Mouse (Mus musculus) forebrain, embryonic 12.5 days (tissue): ENCODE results near the gene Mcur1. TPM values are rescaled to one million over a fixed set of nuclear protein-coding genes. Genes with fewer than 3 reads are reported as not detected.
A peak's percentile ranks its signal among the peaks of the same experiment; 100 is the strongest.

Source experiments
- ATAC-seq: fragments of 200-750 bp; cut with Nextera tagmentation; 2 replicates; pipeline ENCODE4 v1.8.0; 2017; ENCODE audit warnings: moderate TSS enrichment; ENCODE audit not compliant: low FRiP score
- H3K27ac ChIP-seq: fragments of 300-500 bp; sonication (generic); 2 replicates; pipeline ENCODE4 v1.5.1; 2016; ENCODE audit warnings: mild to moderate bottlenecking
- H3K27me3 ChIP-seq: fragments of 300-500 bp; sonication (generic); 2 replicates; pipeline ENCODE4 v1.6.1; 2016; ENCODE audit warnings: mild to moderate bottlenecking
- H3K36me3 ChIP-seq: fragments of 300-500 bp; sonication (generic); replicated peaks from 2 replicates; pipeline ENCODE4 v1.6.1; 2016; ENCODE audit warnings: mild to moderate bottlenecking
- H3K4me1 ChIP-seq: fragments of 300-500 bp; sonication (generic); 2 replicates; pipeline ENCODE4 v1.6.1; 2016
- H3K4me2 ChIP-seq: fragments of 300-500 bp; sonication (generic); 2 replicates; pipeline ENCODE4 v1.6.1; 2016; ENCODE audit warnings: mild to moderate bottlenecking, moderate library complexity
- H3K4me3 ChIP-seq: fragments of 300-500 bp; sonication (generic); replicated peaks from 2 replicates; pipeline ENCODE4 v1.5.1; 2016; ENCODE audit warnings: mild to moderate bottlenecking
- H3K9ac ChIP-seq: fragments of 300-500 bp; sonication (generic); 2 replicates; pipeline ENCODE4 v1.6.1; 2016; ENCODE audit warnings: mild to moderate bottlenecking
- H3K9me3 ChIP-seq: fragments of 300-500 bp; sonication (generic); 2 replicates; pipeline ENCODE4 v1.6.1; 2016
- WGBS: fragments of 180-500 bp; shearing (Covaris S2); methylation state at CpG from one replicate; pipeline ENCODE4 v1.1.7; 2016; 5-methylcytosine and 5-hydroxymethylcytosine counted together
- polyA plus RNA-seq: library from polyadenylated mRNA; unstranded; fragments of >200 nt; fragmentation: Nextera tagmentation; extraction: Ambion mirVana; gene quantifications from 2 replicates; pipeline ENCODE4 v1.2.1, GENCODE M21; 2016

Gene Mcur1
- 11.7 and 11.8 TPM in 2 replicates for polyA plus RNA-seq

GRCm38 (mm10) chr13:43559711-43560457 is at the start of gene Mcur1:
TSS of gene Mcur1 (minus strand) at chr13:43560191.
- Histone ChIP-seq H3K36me3 (no peaks in the 10 kb centered on the region), H3K9ac (peak within 1 kb of the TSS; percentile 80), H3K4me2 (peak within 1 kb of the TSS; percentile 96), H3K27ac (peak within 1 kb of the TSS; percentile 89), H3K4me1 (peaks cover 26% of the 10 kb centered on the region), H3K27me3 (peaks cover 11% of the 10 kb centered on the region; the same call in 1 of the 2 replicates), H3K4me3 (peak within 1 kb of the TSS; percentile 77), H3K9me3 (no peaks in the 10 kb centered on the region)
- peak; percentile 95 for ATAC-seq
- WGBS = under 1% methylated on average over 91 of the region's 100 CpGs

DNA sequence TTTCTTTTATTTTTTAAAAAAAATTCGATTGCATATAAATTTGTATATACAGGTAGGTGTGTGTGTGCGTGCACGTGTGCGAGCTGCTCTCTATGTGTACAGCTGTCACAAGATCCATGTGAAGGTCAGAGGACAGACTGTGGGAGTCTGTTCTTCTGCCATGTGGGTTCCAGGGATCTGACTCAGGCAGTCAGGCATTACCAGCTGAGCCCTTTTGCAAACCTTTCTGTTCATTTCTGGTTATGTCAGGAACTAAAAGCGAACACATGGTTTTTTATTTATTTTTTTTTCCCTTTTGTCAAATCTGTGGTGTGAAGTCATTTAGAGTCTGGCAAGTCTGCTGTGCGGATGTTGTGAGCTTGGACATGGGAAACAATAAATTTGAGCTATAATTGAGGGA is 48.9 kb upstream of the Mcur1 start:
- H3K4me3 ChIP-seq = no peak overlapping the region
- no peak overlapping the region for H3K4me2 ChIP-seq
- H3K27ac ChIP-seq = no peak overlapping the region
- no peaks in the 10 kb centered on the region for H3K4me1 ChIP-seq
- 74% methylated on average over 6 of the region's 6 CpGs for WGBS
- H3K9ac ChIP-seq = no peak overlapping the region
- H3K36me3 ChIP-seq = no peaks in the 10 kb centered on the region
- ATAC-seq = no peak
- H3K27me3 ChIP-seq = 0 out of 2 replicates have a peak, but pooled peaks cover 4% of the 10 kb centered on the region
- no peaks in the 10 kb centered on the region for H3K9me3 ChIP-seq

GRCm38 (mm10) chr13:43603042-43603441 is 43.1 kb upstream of the Mcur1 start:
- 74% methylated on average over 13 of the region's 13 CpGs for WGBS
- Histone ChIP-seq H3K36me3 (no peaks in the 10 kb centered on the region), H3K9me3 (no peaks in the 10 kb centered on the region), H3K4me3 (no peak overlapping the region), H3K4me2 (no peak overlapping the region), H3K27me3 (no peaks in the 10 kb centered on the region), H3K27ac (no peak overlapping the region), H3K4me1 (no peaks in the 10 kb centered on the region), H3K9ac (no peak overlapping the region)
- no peak for ATAC-seq

- Histone ChIP-seq H3K36me3 (no peaks in the 10 kb centered on the region), H3K9ac (no peak overlapping the region), H3K27me3 (no peaks in the 10 kb centered on the region), H3K4me2 (no peak overlapping the region), H3K9me3 (no peaks in the 10 kb centered on the region), H3K4me3 (no peak overlapping the region), H3K27ac (no peak overlapping the region), H3K4me1 (no peaks in the 10 kb centered on the region)
- 93% methylated on average over 2 of the region's 2 CpGs for WGBS
- no peak for ATAC-seq
Measured at GRCm38 (mm10) chr13:43602440-43602839, 42.4 kb upstream of the Mcur1 start.

DNA sequence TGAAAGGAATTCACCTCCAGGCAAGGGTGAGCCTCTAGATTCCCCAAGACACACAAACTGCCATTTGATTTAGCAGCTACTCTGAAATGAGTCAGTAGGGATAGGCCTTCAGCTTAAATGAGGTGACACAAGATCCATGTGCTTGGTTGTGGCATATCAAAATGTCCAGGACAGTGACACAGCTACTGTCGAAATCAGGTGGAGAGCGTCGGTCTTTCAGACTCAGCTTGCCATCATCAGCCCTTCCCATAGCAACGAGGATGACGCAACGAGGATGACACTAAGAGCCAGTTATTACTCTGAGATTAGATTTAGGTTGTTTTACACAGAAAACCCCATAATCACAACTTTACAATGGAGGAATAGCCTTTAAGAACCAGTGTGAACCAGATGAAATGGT is 41.0 kb upstream of the Mcur1 start:
- no peak overlapping the region for H3K4me3 ChIP-seq
- no peak overlapping the region for H3K27ac ChIP-seq
- H3K9ac ChIP-seq = no peak overlapping the region
- no peak for ATAC-seq
- H3K4me2 ChIP-seq = no peak overlapping the region
- no peaks in the 10 kb centered on the region for H3K4me1 ChIP-seq
- no peaks in the 10 kb centered on the region for H3K27me3 ChIP-seq
- no peaks in the 10 kb centered on the region for H3K9me3 ChIP-seq
- WGBS = 89% methylated on average over 6 of the region's 6 CpGs
- H3K36me3 ChIP-seq = no peaks in the 10 kb centered on the region

DNA sequence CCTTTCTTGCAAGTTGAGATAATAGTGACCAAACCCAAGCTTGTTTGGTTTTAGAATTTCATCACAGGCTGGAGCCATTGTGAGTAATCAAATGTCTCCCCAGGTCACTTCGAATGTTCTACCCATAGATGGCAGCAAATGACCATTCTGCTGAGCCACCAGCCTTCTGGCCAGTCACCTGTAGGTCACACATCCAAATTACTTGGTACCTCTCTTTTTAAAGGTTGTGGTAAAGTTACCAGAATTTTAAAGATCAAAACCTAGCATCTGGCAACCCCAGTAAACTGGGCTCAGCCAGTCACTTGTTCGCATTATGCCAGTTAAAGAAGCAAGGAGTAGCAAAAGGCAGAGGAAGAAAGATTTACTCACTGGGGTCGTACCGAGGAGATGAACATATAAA is 35.9 kb upstream of the Mcur1 start:
- H3K9ac ChIP-seq = no peak overlapping the region
- H3K4me1 ChIP-seq = peaks cover 8% of the 10 kb centered on the region; the same call in 1 of the 2 replicates
- H3K4me2 ChIP-seq = no peak overlapping the region
- H3K27ac ChIP-seq = no peak overlapping the region
- 67% methylated on average over 4 of the region's 4 CpGs for WGBS
- no peak for ATAC-seq
- no peak overlapping the region for H3K4me3 ChIP-seq
- H3K36me3 ChIP-seq = no peaks in the 10 kb centered on the region
- no peaks in the 10 kb centered on the region for H3K9me3 ChIP-seq
- 0 out of 2 replicates have a peak, but pooled peaks cover 5% of the 10 kb centered on the region for H3K27me3 ChIP-seq

GRCm38 (mm10) chr13:43592681-43593068 is 32.7 kb upstream of the Mcur1 start:
- no peak for ATAC-seq
- 60% methylated on average over 8 of the region's 8 CpGs for WGBS
- no peak overlapping the region for H3K4me3 ChIP-seq
- no peaks in the 10 kb centered on the region for H3K36me3 ChIP-seq
- no peak overlapping the region for H3K27ac ChIP-seq
- 0 out of 2 replicates have a peak overlapping the region, but pooled peaks have one; percentile 3 for H3K4me2 ChIP-seq
- H3K27me3 ChIP-seq = 0 out of 2 replicates have a peak, but pooled peaks cover 5% of the 10 kb centered on the region
- H3K9ac ChIP-seq = no peak overlapping the region
- peaks cover 8% of the 10 kb centered on the region; the same call in 1 of the 2 replicates for H3K4me1 ChIP-seq
- H3K9me3 ChIP-seq = no peaks in the 10 kb centered on the region

DNA sequence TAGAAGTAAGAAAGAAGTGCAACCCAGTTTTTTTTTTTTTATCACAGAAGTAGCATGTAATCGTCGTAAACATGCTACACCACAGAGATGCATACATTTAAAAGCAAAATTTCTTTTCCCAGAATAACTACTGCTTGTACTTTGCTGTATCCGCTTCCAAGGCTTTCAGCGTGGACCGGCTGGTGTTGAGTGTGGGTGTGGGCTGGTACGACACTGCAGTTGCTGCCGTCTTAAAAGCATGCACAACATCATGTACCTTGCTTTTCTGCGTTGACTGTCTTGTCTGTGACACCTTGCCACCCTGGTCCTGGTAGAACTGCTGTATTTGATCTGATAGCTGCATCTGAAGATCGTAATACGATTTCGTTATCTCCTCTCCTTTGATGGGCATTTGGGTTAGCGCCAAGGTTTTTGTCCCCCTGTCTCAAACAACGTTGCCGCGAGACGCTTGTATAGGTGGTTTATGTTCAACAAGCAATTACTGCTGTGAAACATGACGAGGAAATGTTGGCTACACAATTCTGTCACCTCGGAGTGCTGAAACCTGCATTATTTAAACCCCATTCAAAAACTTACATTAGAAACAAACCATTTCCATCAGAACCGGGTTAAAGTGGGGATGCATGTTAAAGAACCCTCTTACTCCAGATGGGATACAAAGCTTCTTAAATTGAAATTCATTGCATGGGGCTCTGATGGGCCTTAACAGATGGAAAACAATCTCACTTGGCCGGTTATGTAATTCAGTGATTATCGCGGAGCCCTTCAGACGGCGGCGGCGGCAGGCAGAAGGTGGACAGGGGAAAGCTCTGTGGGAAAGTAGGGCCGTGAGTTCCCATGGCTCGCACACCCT is 32.1 kb upstream of the Mcur1 start:
- no peak for ATAC-seq
- no peak overlapping the region for H3K27ac ChIP-seq
- H3K36me3 ChIP-seq = no peaks in the 10 kb centered on the region
- H3K4me1 ChIP-seq = peaks cover 8% of the 10 kb centered on the region; the same call in 1 of the 2 replicates
- no peak overlapping the region for H3K4me3 ChIP-seq
- 0 out of 2 replicates have a peak, but pooled peaks cover 5% of the 10 kb centered on the region for H3K27me3 ChIP-seq
- H3K4me2 ChIP-seq = peak overlapping the region; percentile 3; the same call in 1 of the 2 replicates
- H3K9me3 ChIP-seq = no peaks in the 10 kb centered on the region
- no peak overlapping the region for H3K9ac ChIP-seq
- 51% methylated on average over 28 of the region's 28 CpGs for WGBS

- no peak overlapping the region for H3K4me3 ChIP-seq
- H3K9me3 ChIP-seq = no peaks in the 10 kb centered on the region
- H3K4me1 ChIP-seq = peaks cover 11% of the 10 kb centered on the region
- no peak overlapping the region for H3K9ac ChIP-seq
- no peak overlapping the region for H3K4me2 ChIP-seq
- no peak overlapping the region for H3K27ac ChIP-seq
- no peaks in the 10 kb centered on the region for H3K36me3 ChIP-seq
- no peak for ATAC-seq
- 84% methylated on average over 14 of the region's 14 CpGs for WGBS
- no peaks in the 10 kb centered on the region for H3K27me3 ChIP-seq
Measured at GRCm38 (mm10) chr13:43587844-43588840, 28.2 kb upstream of the Mcur1 start.

DNA sequence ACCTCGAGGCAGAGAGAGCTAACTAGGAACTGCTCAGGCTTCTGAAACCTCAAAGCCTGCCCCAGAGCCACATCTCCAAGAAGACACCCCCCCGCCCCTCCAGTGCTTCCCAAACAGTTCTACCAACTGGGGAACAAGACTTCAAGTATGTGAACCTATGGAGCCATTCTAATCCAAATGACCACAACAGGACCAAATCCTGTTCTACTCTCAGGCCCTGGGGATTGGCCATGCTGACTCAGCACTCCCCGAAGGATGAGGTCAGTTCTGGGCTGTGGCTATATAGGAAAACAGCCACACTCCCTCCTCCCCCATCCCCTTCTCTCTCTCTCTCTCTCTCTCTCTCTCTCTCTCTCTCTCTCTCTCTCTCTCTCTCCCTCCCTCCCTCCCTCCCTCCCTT is 27.0 kb upstream of the Mcur1 start:
- peaks cover 10% of the 10 kb centered on the region for H3K4me1 ChIP-seq
- H3K27ac ChIP-seq = no peak overlapping the region
- no peak for ATAC-seq

DNA sequence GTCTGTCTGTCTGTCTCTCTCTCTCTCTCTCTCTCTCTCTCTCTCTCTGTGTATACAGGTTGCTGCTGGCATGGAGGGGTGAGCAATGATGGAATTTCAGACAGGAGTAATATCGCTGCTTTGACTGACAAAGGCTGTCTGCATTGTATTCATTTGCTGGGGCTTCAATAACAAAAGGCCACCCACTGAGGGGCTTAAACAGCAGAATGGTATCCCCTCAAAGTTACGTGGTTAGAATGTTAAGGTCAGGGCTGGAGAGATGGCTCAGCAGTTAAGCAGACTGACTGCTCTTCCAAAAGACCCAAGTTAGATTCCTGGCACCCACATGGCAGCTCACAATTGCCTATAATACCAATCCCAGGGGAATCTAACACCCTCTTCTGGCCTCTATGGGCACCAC is 25.3 kb upstream of the Mcur1 start:
- ATAC-seq = no peak
- H3K4me3 ChIP-seq = no peak overlapping the region
- H3K9me3 ChIP-seq = no peaks in the 10 kb centered on the region
- no peak overlapping the region for H3K9ac ChIP-seq
- H3K27ac ChIP-seq = no peak overlapping the region
- peaks cover 9% of the 10 kb centered on the region for H3K4me1 ChIP-seq
- no peaks in the 10 kb centered on the region for H3K36me3 ChIP-seq
- WGBS = 30% methylated on average over 2 of the region's 2 CpGs
- no peaks in the 10 kb centered on the region for H3K27me3 ChIP-seq
- H3K4me2 ChIP-seq = no peak overlapping the region

More for the DNA sequence above, 27.0 kb upstream of the Mcur1 start:
- Histone ChIP-seq H3K4me2 (no peak overlapping the region), H3K4me3 (no peak overlapping the region), H3K9ac (no peak overlapping the region), H3K36me3 (no peaks in the 10 kb centered on the region), H3K9me3 (no peaks in the 10 kb centered on the region), H3K27me3 (no peaks in the 10 kb centered on the region)
- 87% methylated on average over 3 of the region's 3 CpGs for WGBS
